Mouse (Mus musculus) kidney, adult 8-10 months (tissue): Measurements from ENCODE around the gene Gm43191.
A peak's percentile ranks its signal among the peaks of the same experiment; 100 is the strongest.

ENCODE experiments used
- DNase-seq, 2 experiments: peaks; one replicate each; pipeline ENCODE4 v3.0.0; 2022

The Gm43191 gene

DNA sequence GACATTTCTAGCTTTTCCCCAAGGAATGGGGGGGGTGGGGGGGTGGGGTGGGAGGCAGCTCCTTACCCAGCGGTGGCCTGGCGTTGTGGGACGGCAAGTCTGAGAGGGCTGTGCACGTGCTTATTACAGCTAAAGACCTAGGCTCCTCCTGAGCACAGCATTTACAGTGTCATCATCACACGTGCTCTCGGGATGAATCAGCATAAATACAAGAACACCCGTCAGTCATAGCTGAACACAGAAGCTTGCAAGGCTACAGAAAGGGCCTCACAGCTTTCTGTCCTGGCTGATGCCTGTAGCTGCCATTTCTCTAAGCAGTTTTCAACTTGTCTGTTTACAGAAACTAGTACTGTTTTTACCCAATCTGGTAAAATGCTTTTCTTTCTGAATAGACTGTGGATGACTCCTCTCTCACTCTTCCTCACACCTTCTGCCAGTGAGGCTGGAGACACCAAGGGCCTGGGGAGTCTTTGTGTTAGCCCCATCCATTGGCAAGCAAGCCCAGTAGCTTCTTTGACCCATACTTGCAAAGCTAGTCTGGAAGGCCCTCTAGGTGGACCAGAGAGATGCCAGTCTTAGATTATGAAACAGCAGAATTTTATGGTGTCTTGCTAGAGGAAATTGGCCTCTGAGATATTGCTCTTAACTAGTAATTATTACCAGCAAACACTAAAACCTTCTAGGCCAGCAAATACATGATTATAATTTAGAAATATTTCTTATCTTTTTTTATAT is 60.3 kb downstream of the Gm43191 start:
- DNase-seq = no peak

DNA sequence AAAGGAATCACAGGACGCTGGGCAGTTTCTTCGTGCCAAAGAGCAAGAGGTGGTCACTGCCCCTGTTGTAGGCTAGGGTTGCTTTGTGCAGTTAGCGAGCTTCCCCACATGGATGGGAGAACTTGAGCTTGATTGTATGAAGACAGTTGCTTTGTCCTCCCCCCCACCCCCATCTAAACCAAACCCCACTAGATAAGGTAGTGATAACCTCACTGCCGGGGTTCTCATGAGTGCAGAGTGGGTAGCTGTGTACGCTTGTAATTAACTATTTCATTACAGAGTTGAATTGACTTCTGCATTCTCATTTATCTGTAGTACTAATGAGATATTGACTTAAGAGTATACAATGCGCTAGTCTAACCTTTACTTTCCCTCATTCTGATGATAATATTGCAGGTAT is 62.2 kb downstream of the Gm43191 start:
- DNase-seq = no peak

DNA sequence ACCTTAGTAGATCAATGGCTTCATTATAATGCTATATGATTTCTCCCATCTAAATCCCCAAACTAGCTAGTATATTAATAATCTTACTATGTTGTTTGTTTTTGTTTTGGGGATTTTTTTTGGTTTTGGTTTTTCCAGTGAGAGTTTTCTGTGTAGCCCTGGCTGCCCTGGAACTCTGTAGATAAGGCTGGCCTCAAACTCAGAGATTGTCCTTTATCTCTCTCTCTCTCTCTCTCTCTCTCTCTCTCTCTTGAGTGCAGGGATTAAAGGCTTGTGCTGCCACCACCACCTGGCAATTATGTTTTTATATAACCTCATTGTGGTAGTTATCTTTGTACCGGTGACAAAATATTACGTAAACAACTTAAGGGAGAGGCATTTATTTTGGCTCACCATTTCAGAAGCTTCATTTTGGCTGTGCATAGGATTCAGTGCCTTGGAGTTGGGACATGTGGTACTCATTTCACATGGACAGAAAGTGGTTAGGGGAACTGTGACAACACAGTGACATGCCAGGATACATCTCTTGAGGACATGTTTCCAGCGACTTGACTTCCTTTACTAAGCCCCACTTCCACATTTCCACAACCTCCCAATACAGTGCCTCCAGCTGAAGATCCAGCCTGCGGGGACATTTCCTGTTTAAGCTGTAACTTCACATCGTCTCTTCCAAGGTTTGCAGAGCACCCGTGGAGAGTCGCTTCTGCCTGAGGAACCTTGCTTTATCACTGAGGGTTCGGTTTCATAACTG is 65.6 kb downstream of the Gm43191 start:
- DNase-seq = no peak

DNA sequence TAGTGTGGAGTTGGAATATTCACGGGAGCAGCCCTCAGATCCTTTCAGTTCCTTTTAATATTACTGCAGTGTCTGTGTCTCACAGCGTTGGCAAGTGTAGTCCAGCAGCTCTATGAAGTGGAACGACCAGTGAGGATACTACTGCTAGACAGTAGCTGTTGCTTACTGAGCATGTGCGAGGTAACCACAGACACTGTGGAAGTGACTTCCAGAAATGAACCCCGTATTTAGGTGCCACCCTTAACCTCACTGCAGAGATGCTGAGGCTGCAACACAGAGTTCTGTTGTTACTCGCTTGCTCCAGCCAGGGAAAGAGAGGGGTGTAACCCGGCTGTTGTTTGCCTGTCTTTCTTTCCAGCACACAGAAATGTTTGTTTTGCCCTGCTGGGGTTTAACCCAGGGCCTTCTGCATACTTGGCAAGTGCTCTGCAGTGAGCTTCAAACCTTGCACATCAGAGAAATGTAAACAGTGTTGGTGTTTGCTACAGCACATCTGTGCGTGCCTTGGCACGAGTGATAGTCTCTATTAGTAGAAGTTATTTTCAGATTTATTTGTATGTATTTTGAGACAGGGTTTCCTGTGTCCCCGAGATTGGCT is 66.7 kb downstream of the Gm43191 start, which contains the start of gene Trmt13:
Gene Trmt13, minus strand, starts transcription at position 293 of the 598 bp plus-strand sequence.
- no peak for DNase-seq

DNA sequence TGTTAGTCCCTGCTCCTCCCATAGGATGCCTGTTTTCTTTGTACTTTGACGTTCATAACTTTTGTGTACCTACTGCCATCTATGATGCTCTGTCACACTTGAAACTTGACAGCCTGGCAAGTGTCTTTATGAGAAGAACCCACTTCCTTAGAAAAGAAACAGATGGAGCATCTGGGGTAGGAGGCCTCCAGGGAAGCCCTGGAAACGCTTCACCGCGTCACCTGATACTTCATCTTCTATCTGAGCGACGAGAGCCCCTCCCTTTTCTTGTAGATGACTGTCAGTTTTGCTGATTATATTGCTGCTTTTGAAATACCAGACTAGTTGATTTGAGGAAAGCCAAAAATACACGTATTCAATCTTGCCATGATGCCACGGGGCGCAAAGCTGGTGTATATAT is 76.5 kb downstream of the Gm43191 start:
- no peak for DNase-seq

DNA sequence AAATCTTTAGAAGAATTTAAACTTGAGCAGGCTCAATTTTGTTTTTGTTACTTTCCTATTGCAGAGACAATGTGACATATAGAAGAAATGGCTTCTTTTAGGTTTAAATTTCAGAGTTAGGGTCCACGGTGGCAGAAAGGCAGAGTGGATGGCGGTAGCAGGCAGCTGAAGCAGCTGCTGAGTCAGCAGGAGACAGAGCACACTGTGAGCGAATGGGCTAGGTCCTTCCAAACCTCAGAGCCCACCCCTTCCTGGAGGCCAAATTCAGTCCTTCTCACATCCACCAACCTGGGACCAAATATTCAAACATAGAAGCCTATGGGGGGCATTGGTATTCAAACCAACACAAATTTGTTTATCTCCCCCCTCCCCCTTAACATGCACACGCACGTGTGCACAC is 79.3 kb downstream of the Gm43191 start:
- no peak for DNase-seq

DNA sequence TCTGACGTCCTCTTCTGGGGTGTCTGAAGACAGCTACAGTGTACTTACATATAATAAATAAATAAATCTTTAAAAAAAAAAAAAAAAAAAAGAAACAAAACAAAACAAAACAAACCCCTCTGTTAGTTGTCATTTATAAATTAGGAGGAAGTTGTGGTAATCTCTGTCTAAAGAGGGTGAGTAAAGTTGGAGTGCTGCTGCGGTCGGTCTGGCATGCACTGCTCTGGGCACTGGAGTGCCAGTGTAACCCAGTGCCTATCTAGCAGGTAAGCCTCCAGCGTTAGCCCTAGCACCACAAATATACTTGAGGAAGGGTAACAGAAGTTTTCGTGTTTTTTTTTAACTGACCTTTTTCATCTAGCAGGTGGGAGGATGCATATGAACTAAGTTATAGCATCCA is 80.1 kb downstream of the Gm43191 start:
- DNase-seq = no peak

DNA sequence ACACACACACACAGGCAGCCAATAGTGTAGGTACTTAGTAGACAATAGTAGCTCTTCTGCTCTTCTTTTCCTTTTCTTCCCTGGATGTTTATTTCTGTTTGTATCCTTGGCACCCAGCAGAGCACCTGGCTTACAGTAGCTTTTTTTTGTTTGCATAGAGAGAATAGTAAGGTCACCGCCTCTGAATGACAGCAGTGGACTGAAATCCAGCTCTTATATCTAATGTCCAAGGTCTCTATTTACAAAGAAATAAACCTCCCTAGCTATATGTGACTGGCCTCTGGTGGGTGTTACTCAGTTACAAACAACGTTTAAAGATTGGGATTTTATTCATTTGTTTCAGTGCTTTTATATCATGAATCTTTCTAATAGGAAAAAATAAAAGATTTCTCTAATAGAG is 81.4 kb downstream of the Gm43191 start:
- DNase-seq = no peak

DNA sequence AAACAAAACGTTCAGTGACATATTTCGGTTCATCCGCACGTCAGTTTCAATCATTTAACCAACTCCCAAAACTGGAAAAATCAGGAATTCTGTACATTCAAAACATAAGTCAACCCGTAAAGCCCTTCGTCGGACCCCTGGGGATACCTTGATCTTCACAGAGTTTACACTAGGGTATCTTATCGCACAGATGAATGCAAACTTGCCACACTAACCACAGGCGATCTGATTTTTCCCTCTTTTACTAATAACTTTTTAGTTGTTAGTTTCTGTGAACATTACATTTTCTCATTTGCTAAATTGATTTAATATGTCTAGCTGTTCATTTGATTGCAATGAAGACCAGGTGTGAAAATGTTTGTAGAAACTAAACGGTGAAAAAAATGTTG is 85.5 kb downstream of the Gm43191 start:
- no peak for DNase-seq

DNA sequence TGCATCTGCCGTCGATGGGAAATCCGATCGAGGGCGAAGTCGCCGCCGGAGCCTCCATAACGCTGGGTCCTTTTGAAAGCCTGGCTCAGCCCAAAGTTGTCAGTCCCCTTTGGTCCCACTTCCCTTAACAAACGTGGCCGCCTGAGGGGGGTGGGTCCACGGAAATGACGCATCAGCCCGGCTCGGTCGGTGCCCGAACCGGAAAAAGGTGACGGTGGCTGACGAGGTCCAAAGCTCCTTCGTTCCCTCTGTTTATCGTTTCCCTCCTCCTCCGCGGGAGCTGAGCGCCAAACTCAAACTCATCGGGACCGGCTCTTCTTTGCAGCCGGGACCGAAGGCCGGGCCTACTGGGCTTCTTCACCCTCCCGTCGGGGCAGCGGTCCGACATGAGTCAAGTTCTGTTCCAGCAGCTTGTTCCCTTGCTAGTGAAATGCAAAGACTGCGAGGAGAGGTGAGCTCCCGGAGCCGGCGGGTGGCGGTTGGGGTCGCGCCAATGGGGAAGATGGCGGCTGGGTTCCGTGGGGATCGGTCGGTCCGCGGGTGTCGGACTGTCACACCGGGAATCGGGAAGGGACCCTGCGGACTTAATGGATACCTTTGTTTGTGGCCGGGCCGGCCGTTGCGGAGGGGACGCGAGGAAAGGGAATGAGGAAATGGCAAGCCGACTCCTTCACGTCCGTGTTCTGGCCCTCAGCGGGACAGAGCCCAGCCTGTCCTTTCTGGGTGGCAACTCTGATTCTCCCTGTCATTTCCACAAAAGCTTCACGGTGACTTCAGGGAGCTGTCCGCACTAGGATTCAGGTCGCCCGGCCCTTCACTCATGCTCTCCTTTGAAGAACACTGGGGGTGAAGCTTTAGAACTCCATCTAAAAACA is 86.1 kb downstream of the Gm43191 start, which contains the start of gene Sass6:
Gene Sass6, plus strand, starts transcription at position 255 of the 875 bp plus-strand sequence.
- DNase-seq = peak; percentile 96 to 99

DNA sequence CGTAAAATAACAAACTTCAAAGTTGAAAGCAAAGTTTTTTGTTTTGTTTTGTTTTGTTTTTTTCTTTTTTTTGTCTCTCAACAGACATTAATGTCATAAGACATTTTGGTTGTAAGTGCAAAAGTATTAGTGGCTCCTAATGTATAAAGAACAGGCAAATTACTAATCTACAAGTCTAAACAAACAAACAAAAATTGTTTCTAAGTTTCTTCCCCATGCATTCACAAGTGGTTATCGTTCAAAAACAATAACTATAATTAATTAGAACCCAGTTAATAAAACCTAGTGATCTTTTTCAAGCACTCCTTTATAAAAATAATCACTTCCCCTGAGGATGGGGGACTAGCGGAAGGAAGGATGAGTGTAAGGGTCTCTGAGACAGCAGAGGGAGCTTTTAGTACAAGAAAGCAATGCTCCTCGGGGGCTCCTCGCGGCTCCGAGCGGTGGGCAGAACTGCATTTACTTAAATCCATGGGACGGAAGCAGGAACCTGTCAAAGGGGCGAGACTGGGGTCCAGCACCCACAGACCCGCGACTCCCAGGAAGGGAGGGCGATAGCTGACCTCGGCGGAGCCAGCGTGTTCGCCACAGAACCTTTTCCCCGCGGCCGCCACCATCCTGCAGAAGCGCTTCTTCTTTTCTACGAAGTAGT is 86.9 kb downstream of the Gm43191 start:
- no peak for DNase-seq
